Mouse (Mus musculus) hindbrain, postnatal 0 days (tissue): Measurements from ENCODE around the gene Adamts4. TPM values are rescaled to one million over a fixed set of nuclear protein-coding genes. Genes with fewer than 3 reads are reported as not detected.

ENCODE experiments used
- ATAC-seq: fragments of 200-750 bp; cut with Nextera tagmentation; 2 replicates; pipeline ENCODE4 v1.8.0; 2017; ENCODE audit warnings: mild to moderate bottlenecking, moderate TSS enrichment, moderate library complexity
- DNase-seq: peaks from one replicate; pipeline ENCODE4 v3.0.0-alpha.2; 2015; ENCODE audit warnings: low spot score
- H3K27ac ChIP-seq: fragments of 300-500 bp; sonication (generic); 2 replicates; pipeline ENCODE4 v1.5.1; 2014; ENCODE audit warnings: mild to moderate bottlenecking
- H3K27me3 ChIP-seq: fragments of 300-500 bp; sonication (generic); 2 replicates; pipeline ENCODE4 v1.6.1; 2014; ENCODE audit warnings: low read length, mixed read lengths; ENCODE audit not compliant: insufficient read depth
- H3K36me3 ChIP-seq: fragments of 300-500 bp; sonication (generic); 2 replicates; pipeline ENCODE4 v1.6.1; 2014; ENCODE audit warnings: low read length, mixed read lengths; ENCODE audit not compliant: insufficient read depth
- H3K4me1 ChIP-seq: fragments of 300-500 bp; sonication (generic); 2 replicates; pipeline ENCODE4 v1.6.1; 2014; ENCODE audit warnings: antibody characterized with exemption, low read length, mixed read lengths; ENCODE audit not compliant: insufficient read depth
- H3K4me2 ChIP-seq: fragments of 300-500 bp; sonication (generic); 2 replicates; pipeline ENCODE4 v1.6.1; 2014; ENCODE audit warnings: low read depth, mild to moderate bottlenecking, low read length, moderate library complexity, mixed read lengths
- H3K4me3 ChIP-seq: fragments of 300-500 bp; sonication (generic); 2 replicates; pipeline ENCODE4 v1.5.1; 2014; ENCODE audit warnings: low read length
- H3K9ac ChIP-seq: fragments of 300-500 bp; sonication (generic); replicated peaks from 2 replicates; pipeline ENCODE4 v1.6.1; 2014; ENCODE audit warnings: mild to moderate bottlenecking, low read length, moderate library complexity, mixed read lengths
- H3K9me3 ChIP-seq: fragments of 300-500 bp; sonication (generic); 2 replicates; pipeline ENCODE4 v1.6.1; 2016; ENCODE audit warnings: low read length, mixed read lengths
- CTCF ChIP-seq: IDR thresholded peaks from 2 replicates; pipeline ENCODE4 v1.5.1; 2016; ENCODE audit warnings: antibody characterized with exemption, control low read depth, low read depth
- WGBS: fragments of 180-500 bp; shearing (Covaris S2); extraction: QIAGEN DNeasy Blood & Tissue Kit; methylation state at CpG from one replicate; pipeline ENCODE4 v1.1.7; 2014; 5-methylcytosine and 5-hydroxymethylcytosine counted together
- polyA plus RNA-seq: library from polyadenylated mRNA; unstranded; fragments of >200 nt; fragmentation: Nextera tagmentation; extraction: Ambion mirVana; gene quantifications from 2 replicates; pipeline ENCODE4 v1.2.1, GENCODE M21; 2015
- total RNA-seq: library from RNA; depleted of rRNA; stranded (reverse); fragments of >200 nt; gene quantifications from 2 replicates; pipeline ENCODE4 v1.2.3, GENCODE M21; 2014

Gene Adamts4
- total and polyA plus RNA-seq, 2 experiments from 2014 or later, result 4.4 to 7.4 TPM

GRCm38 (mm10) chr1:171280250-171280915 is 30.2 kb downstream of the Adamts4 start:
- H3K4me1 ChIP-seq, result peaks cover 6% of the 10 kb centered on the region
- no peak overlapping the region; the same call in 1 of the 2 replicates for H3K27ac ChIP-seq
- H3K9me3 ChIP-seq, result no peaks in the 10 kb centered on the region
- ATAC-seq, result peak; percentile 10
- TF ChIP-seq CTCF, result no peak
- peak overlapping the region; percentile 68 for H3K4me3 ChIP-seq
- 1% methylated on average over 25 of the region's 25 CpGs for WGBS
- H3K36me3 ChIP-seq, result peaks cover 37% of the 10 kb centered on the region
- H3K4me2 ChIP-seq, result peak overlapping the region; percentile 95
- H3K27me3 ChIP-seq, result no peaks in the 10 kb centered on the region
- peak overlapping the region; percentile 59 for H3K9ac ChIP-seq
- no peak for DNase-seq

DNA sequence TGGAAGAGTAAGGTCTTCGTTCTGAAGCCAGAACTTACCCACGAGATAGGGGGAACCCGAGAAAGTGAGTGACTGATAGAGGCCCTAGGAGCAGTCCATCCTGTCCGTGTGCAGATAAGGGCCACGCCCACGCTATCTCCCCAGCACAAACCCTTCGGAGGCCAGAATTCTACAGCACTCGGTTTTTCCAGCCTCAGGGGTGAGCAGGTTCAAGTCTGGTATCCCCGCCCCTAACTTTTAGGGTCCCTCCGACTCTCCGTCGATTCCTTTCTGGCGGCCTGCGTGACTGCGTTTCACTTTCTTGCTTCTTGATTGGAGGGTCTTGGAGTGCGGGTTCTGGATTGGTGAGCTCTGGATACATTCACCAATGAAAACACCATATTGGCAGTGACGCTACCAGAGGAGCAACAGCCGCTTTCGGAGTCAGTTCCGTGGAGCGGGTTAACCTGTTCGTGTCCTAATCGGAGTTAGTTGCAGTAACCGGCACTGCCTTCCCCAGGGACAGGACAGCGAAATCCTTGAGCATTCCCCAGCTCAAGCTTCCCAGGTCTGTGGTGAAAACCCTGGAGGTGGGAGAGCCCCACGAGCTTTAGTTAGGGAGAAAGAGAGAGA is 30.8 kb downstream of the Adamts4 start, which contains the start of gene Ppox:
Gene Ppox, minus strand, starts transcription at position 271 of the 612 bp plus-strand sequence.
- H3K36me3 ChIP-seq, result peaks cover 39% of the 10 kb centered on the region
- ATAC-seq, result peak; percentile 97
- H3K9ac ChIP-seq, result peak within 1 kb of the TSS; percentile 59
- H3K27ac ChIP-seq, result peak within 1 kb of the TSS; percentile 85
- no peaks in the 10 kb centered on the region for H3K27me3 ChIP-seq
- TF ChIP-seq CTCF, result no peak
- DNase-seq, result peak; percentile 98
- H3K4me3 ChIP-seq, result peak within 1 kb of the TSS; percentile 68
- no peaks in the 10 kb centered on the region for H3K9me3 ChIP-seq
- peaks cover 6% of the 10 kb centered on the region for H3K4me1 ChIP-seq
- WGBS, result under 1% methylated on average over 26 of the region's 26 CpGs
- H3K4me2 ChIP-seq, result peak within 1 kb of the TSS; percentile 95

GRCm38 (mm10) chr1:171281528-171281923 is 31.3 kb downstream of the Adamts4 start:
- Histone ChIP-seq H3K4me1 (peaks cover 9% of the 10 kb centered on the region), H3K9ac (peak overlapping the region; percentile 37), H3K4me2 (peak overlapping the region; percentile 95), H3K36me3 (peaks cover 38% of the 10 kb centered on the region), H3K27me3 (no peaks in the 10 kb centered on the region), H3K4me3 (peak overlapping the region; percentile 68), H3K27ac (peak overlapping the region; percentile 85), H3K9me3 (no peaks in the 10 kb centered on the region)
- peak; percentile 69 for TF ChIP-seq CTCF
- DNase-seq (peak; percentile 78), ATAC-seq (peak; percentile 56)
- WGBS, result 0% methylated on average over 10 of the region's 10 CpGs

GRCm38 (mm10) chr1:171282086-171282805 is 32.0 kb downstream of the Adamts4 start:
- H3K9me3 ChIP-seq, result no peaks in the 10 kb centered on the region
- no peaks in the 10 kb centered on the region for H3K27me3 ChIP-seq
- no peak overlapping the region for H3K4me3 ChIP-seq
- peak overlapping the region; percentile 95; the same call in 1 of the 2 replicates for H3K4me2 ChIP-seq
- 0 out of 2 replicates have a peak overlapping the region, but pooled peaks have one; percentile 85 for H3K27ac ChIP-seq
- peaks cover 31% of the 10 kb centered on the region for H3K36me3 ChIP-seq
- ATAC-seq (no peak), DNase-seq (no peak)
- no peak overlapping the region for H3K9ac ChIP-seq
- 76% methylated on average over 18 of the region's 18 CpGs for WGBS
- TF ChIP-seq CTCF, result no peak
- peaks cover 12% of the 10 kb centered on the region for H3K4me1 ChIP-seq

DNA sequence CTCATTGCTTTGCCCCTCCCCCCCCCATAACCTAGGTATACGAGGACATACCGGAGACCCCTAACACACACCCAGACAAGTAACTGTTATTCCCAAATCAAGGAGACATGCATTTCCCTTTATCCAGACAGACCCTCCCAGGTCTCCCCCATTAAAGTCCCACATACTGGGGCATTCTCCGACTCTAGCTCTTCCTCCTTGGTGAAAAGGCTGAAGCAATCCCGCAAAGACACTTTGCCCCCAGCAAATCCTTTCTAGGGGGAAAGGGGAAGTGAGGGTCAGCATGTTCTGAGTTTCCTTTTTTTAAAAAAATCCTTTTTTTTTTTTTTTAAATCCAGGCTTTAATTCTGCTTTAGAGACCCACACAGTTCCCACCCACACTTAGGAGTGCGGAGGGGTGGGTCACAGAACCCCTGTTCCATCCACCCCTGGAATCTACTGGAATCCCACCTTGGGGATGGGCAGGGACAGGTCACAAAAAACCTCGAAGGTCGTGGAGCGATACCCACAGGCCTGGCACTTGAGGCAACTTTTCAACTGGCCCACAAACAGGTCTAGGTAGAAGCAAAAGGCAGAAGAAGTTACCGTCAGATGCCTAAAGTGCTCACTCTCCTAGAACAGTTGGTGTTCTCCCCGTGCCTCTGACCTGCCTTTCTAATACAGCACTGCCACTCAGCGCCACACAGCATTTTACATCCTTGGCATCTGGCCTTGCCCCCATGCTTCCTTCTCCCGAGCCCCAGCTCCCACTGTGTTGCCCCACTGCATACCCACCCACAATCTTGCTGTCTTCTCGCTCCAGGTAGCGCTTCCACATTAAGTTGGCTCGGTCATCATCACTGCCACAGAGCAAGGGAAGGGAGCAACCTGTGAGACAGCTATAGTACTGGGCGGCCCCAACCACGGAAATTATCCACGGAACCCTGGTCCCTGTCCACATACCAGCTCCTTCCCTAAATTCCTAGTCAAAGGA is 33.3 kb downstream of the Adamts4 start:
- DNase-seq (no peak), ATAC-seq (no peak)
- WGBS, result 91% methylated on average over 18 of the region's 18 CpGs

DNA sequence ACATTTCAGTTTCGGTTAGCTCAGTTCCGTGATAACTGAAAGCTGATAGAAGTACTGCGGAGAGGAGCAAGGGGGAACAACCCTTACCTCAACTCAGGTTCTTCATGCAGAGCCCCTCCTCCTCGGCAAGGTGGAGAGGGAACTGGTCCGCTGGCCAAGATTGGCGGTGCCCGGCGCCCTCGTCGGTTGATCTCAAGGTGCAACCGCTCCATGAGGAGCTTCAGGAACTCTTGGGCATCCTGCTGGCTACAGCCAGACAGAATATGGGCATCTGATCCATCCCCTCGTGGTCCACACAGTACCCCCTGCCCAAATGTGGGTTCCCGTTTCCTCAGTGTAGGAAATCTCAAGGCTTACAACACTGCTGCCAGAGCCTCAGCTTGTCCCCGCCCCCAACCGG is 34.3 kb downstream of the Adamts4 start:
- 90% methylated on average over 15 of the region's 15 CpGs for WGBS
- H3K36me3 ChIP-seq, result peaks cover 27% of the 10 kb centered on the region; the same call in 1 of the 2 replicates

More for the DNA sequence above, 33.3 kb downstream of the Adamts4 start:
- no peak overlapping the region for H3K9ac ChIP-seq
- no peaks in the 10 kb centered on the region for H3K27me3 ChIP-seq
- H3K4me1 ChIP-seq, result peaks cover 12% of the 10 kb centered on the region
- H3K9me3 ChIP-seq, result no peaks in the 10 kb centered on the region
- H3K36me3 ChIP-seq, result peaks cover 20% of the 10 kb centered on the region; the same call in 1 of the 2 replicates
- TF ChIP-seq CTCF, result no peak
- no peak overlapping the region for H3K4me2 ChIP-seq
- H3K4me3 ChIP-seq, result no peak overlapping the region
- no peak overlapping the region for H3K27ac ChIP-seq

More for the DNA sequence above, 34.3 kb downstream of the Adamts4 start:
- H3K27ac ChIP-seq, result no peak overlapping the region
- peaks cover 12% of the 10 kb centered on the region for H3K4me1 ChIP-seq
- H3K9me3 ChIP-seq, result no peaks in the 10 kb centered on the region
- DNase-seq, result no peak
- H3K4me3 ChIP-seq, result no peak overlapping the region
- H3K27me3 ChIP-seq, result no peaks in the 10 kb centered on the region
- TF ChIP-seq CTCF, result no peak
- no peak for ATAC-seq
- no peak overlapping the region for H3K9ac ChIP-seq
- no peak overlapping the region for H3K4me2 ChIP-seq
